Mouse (Mus musculus) embryonic facial prominence, embryonic 14.5 days (tissue): ENCODE measurements at regions not wholly inside any gene's neighbourhood (a gene's known extent, or its start where the extent isn't known, plus 50 kb on each side); places are given as distances from the start of the nearest gene placed in this dataset.

Experiments used
- ATAC-seq: fragments of 200-750 bp; cut with Nextera tagmentation; 2 replicates; pipeline ENCODE4 v1.8.0; 2017; ENCODE audit warnings: low read depth, moderate number of reproducible peaks, moderate TSS enrichment
- DNase-seq: peaks from one replicate; pipeline ENCODE4 v3.0.0-alpha.2; 2015; ENCODE audit warnings: low spot score
- H3K27ac ChIP-seq: fragments of 300-500 bp; sonication (generic); replicated peaks from 2 replicates; pipeline ENCODE4 v1.5.1; 2014; ENCODE audit warnings: low read depth, mild to moderate bottlenecking, low read length, moderate library complexity
- H3K27me3 ChIP-seq: fragments of 300-500 bp; sonication (generic); replicated peaks from 2 replicates; pipeline ENCODE4 v1.6.1; 2014; ENCODE audit warnings: low read length; ENCODE audit not compliant: control insufficient read depth, insufficient read depth
- H3K36me3 ChIP-seq: fragments of 300-500 bp; sonication (generic); 2 replicates; pipeline ENCODE4 v1.6.1; 2014; ENCODE audit warnings: low read length, mixed read lengths; ENCODE audit not compliant: control insufficient read depth, insufficient read depth
- H3K4me1 ChIP-seq: fragments of 300-500 bp; sonication (generic); 2 replicates; pipeline ENCODE4 v1.6.1; 2014; ENCODE audit warnings: antibody characterized with exemption, low read length; ENCODE audit not compliant: control insufficient read depth, insufficient read depth
- H3K4me2 ChIP-seq: fragments of 300-500 bp; sonication (generic); 2 replicates; pipeline ENCODE4 v1.6.1; 2014; ENCODE audit warnings: low read depth, mild to moderate bottlenecking, low read length, moderate library complexity, mixed read lengths
- H3K4me3 ChIP-seq: fragments of 300-500 bp; sonication (generic); 2 replicates; pipeline ENCODE4 v1.5.1; 2014; ENCODE audit warnings: low read depth, mild to moderate bottlenecking, low read length
- H3K9ac ChIP-seq: fragments of 300-500 bp; sonication (generic); 2 replicates; pipeline ENCODE4 v1.6.1; 2014; ENCODE audit warnings: low read depth, mild to moderate bottlenecking, low read length, moderate library complexity, mixed read lengths
- H3K9me3 ChIP-seq: fragments of 300-500 bp; sonication (generic); 2 replicates; pipeline ENCODE4 v1.6.1; 2016; ENCODE audit warnings: low read length; ENCODE audit not compliant: control insufficient read depth
- WGBS: fragments of 180-500 bp; shearing (Covaris S2); extraction: QIAGEN DNeasy Blood & Tissue Kit; methylation state at CpG from one replicate; pipeline ENCODE4 v1.1.7; 2014; 5-methylcytosine and 5-hydroxymethylcytosine counted together

DNA sequence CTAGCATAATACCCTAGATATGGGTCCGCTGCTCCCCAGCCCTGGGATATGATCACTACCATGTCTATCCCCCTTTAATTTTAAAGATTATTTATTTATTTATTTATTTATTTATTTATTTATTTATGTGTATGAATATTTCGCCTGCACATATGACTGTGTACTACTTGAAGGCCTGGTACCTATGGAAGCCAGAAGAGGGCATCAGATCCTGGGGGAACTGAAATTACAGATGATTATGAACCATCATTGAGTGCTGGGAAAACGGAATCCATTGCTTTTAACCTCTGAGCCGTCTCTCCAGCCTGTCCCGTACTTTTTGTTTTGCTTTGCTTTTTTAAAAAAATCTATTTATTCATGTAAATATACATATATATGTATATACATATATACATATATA is 70.0 kb upstream of the Dlx2 start:
- DNase-seq (no peak), ATAC-seq (no peak)
- Histone ChIP-seq H3K9ac (no peak overlapping the region), H3K9me3 (no peaks in the 10 kb centered on the region), H3K4me3 (no peak overlapping the region), H3K4me2 (no peak overlapping the region), H3K4me1 (no peaks in the 10 kb centered on the region), H3K36me3 (no peaks in the 10 kb centered on the region), H3K27me3 (no peaks in the 10 kb centered on the region), H3K27ac (no peak overlapping the region)
- 83% methylated on average over 5 of the region's 5 CpGs for WGBS

GRCm38 (mm10) chr2:71621458-71621857 is 74.9 kb upstream of the Dlx2 start:
- H3K27ac ChIP-seq = no peak overlapping the region
- H3K4me1 ChIP-seq = no peaks in the 10 kb centered on the region
- ATAC-seq (no peak), DNase-seq (no peak)
- H3K9ac ChIP-seq = no peak overlapping the region
- no peaks in the 10 kb centered on the region for H3K27me3 ChIP-seq
- no peak overlapping the region for H3K4me2 ChIP-seq
- no peak overlapping the region for H3K4me3 ChIP-seq
- H3K36me3 ChIP-seq = no peaks in the 10 kb centered on the region
- 0 out of 2 replicates have a peak, but pooled peaks cover 3% of the 10 kb centered on the region for H3K9me3 ChIP-seq
- 93% methylated on average over 2 of the region's 2 CpGs for WGBS

DNA sequence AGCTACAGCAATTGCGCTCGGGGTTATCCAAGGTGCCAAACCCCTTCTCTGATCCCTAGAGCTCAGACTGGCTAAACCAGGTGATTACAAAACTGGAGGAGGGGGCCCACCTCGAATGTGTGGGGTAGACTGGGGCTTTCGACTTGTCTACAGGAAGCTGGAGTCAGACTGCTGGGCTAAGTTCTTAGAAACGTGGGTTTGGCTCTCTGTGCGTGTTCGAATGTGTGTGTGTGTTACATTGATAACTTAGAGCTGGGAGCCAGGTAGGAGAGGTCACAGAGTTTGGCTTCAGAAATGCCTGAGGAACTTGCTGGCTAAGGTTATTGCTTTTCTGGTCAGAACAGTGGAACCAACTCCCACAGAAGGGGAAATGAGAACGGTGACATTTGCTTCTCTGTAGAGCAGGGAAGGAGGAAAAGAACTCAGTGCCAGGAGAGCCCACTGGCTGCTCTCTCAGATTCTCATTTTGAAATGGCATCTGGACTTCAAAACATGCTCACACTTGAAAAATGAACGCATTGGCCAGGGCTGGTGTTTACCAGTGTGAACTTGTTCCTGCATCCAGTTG is 76.1 kb upstream of the Dlx2 start:
- Histone ChIP-seq H3K9ac (no peak overlapping the region), H3K27me3 (no peaks in the 10 kb centered on the region), H3K9me3 (0 out of 2 replicates have a peak, but pooled peaks cover 3% of the 10 kb centered on the region), H3K4me2 (no peak overlapping the region), H3K4me3 (no peak overlapping the region), H3K4me1 (0 out of 2 replicates have a peak, but pooled peaks cover 5% of the 10 kb centered on the region), H3K27ac (0 out of 2 replicates have a peak overlapping the region, but pooled peaks have one; percentile 40), H3K36me3 (no peaks in the 10 kb centered on the region)
- 0 out of 2 replicates have a peak, but pooled peaks have one; percentile 41 for ATAC-seq
- DNase-seq = no peak
- WGBS = 56% methylated on average over 9 of the region's 9 CpGs

GRCm38 (mm10) chr2:71623134-71623533 is 76.6 kb upstream of the Dlx2 start:
- H3K9ac ChIP-seq = no peak overlapping the region
- H3K4me1 ChIP-seq = 0 out of 2 replicates have a peak, but pooled peaks cover 5% of the 10 kb centered on the region
- no peak overlapping the region for H3K4me2 ChIP-seq
- WGBS = 35% methylated on average over 2 of the region's 2 CpGs
- H3K27me3 ChIP-seq = no peaks in the 10 kb centered on the region
- no peak for ATAC-seq
- no peak overlapping the region for H3K27ac ChIP-seq
- no peaks in the 10 kb centered on the region for H3K36me3 ChIP-seq
- H3K9me3 ChIP-seq = 0 out of 2 replicates have a peak, but pooled peaks cover 3% of the 10 kb centered on the region
- H3K4me3 ChIP-seq = no peak overlapping the region
- DNase-seq = no peak

- no peak overlapping the region for H3K27ac ChIP-seq
- 78% methylated on average over 7 of the region's 7 CpGs for WGBS
- no peak overlapping the region for H3K4me3 ChIP-seq
- 0 out of 2 replicates have a peak, but pooled peaks cover 3% of the 10 kb centered on the region for H3K9me3 ChIP-seq
- H3K36me3 ChIP-seq = no peaks in the 10 kb centered on the region
- no peak for ATAC-seq
- no peak overlapping the region for H3K9ac ChIP-seq
- peaks cover 18% of the 10 kb centered on the region for H3K4me1 ChIP-seq
- no peak overlapping the region for H3K4me2 ChIP-seq
- 0 out of 2 replicates have a peak, but pooled peaks cover 9% of the 10 kb centered on the region for H3K27me3 ChIP-seq
- no peak for DNase-seq
Observed at GRCm38 (mm10) chr2:71625298-71625902, 78.8 kb upstream of the Dlx2 start.

DNA sequence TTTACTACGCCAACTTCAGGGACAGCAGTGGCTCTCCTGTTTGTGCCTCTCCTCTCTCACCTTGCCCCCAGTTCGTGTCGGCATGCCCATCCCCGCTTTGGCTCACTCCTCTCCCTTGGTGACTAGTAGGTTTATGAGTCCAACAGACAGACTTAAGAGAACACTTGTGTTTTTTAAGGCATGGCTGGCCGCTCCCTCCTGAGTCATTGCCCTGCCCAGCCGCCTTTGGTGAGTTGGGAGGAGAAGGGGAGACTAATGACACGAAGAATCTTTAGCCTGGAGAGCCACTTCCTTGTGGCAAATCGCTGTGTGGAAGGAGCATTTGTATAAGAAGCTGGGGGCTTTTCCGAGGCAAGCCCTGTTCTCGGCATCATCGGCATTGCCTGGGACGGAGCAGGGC is 79.8 kb upstream of the Dlx2 start:
- 0 out of 2 replicates have a peak, but pooled peaks cover 10% of the 10 kb centered on the region for H3K27me3 ChIP-seq
- H3K9me3 ChIP-seq = 0 out of 2 replicates have a peak, but pooled peaks cover 3% of the 10 kb centered on the region

GRCm38 (mm10) chr2:71627097-71627755 is 80.7 kb upstream of the Dlx2 start:
- no peaks in the 10 kb centered on the region for H3K36me3 ChIP-seq
- no peak overlapping the region for H3K4me2 ChIP-seq
- peaks cover 18% of the 10 kb centered on the region for H3K4me1 ChIP-seq
- 41% methylated on average over 14 of the region's 14 CpGs for WGBS
- H3K4me3 ChIP-seq = no peak overlapping the region
- H3K9me3 ChIP-seq = 0 out of 2 replicates have a peak, but pooled peaks cover 3% of the 10 kb centered on the region
- H3K9ac ChIP-seq = no peak overlapping the region
- DNase-seq (no peak), ATAC-seq (no peak)
- H3K27me3 ChIP-seq = 0 out of 2 replicates have a peak, but pooled peaks cover 10% of the 10 kb centered on the region
- H3K27ac ChIP-seq = no peak overlapping the region

More for the DNA sequence above, 79.8 kb upstream of the Dlx2 start:
- DNase-seq (no peak), ATAC-seq (no peak)
- no peak overlapping the region for H3K9ac ChIP-seq
- peaks cover 18% of the 10 kb centered on the region for H3K4me1 ChIP-seq
- no peak overlapping the region for H3K27ac ChIP-seq
- no peak overlapping the region for H3K4me2 ChIP-seq
- 74% methylated on average over 12 of the region's 12 CpGs for WGBS
- H3K4me3 ChIP-seq = no peak overlapping the region
- H3K36me3 ChIP-seq = no peaks in the 10 kb centered on the region

GRCm38 (mm10) chr2:71628821-71629220 is 82.3 kb upstream of the Dlx2 start:
- no peak for DNase-seq
- WGBS = 17% methylated on average over 7 of the region's 7 CpGs

More at GRCm38 (mm10) chr2:71628821-71629220, 82.3 kb upstream of the Dlx2 start:
- peak; percentile 13; the same call in 1 of the 2 replicates for ATAC-seq
- 0 out of 2 replicates have a peak, but pooled peaks cover 2% of the 10 kb centered on the region for H3K9me3 ChIP-seq
- peaks cover 18% of the 10 kb centered on the region for H3K4me1 ChIP-seq
- H3K4me3 ChIP-seq = 0 out of 2 replicates have a peak overlapping the region, but pooled peaks have one; percentile 42
- 0 out of 2 replicates have a peak, but pooled peaks cover 10% of the 10 kb centered on the region for H3K27me3 ChIP-seq
- H3K36me3 ChIP-seq = no peaks in the 10 kb centered on the region
- peak overlapping the region; percentile 81 for H3K4me2 ChIP-seq
- H3K9ac ChIP-seq = no peak overlapping the region
- H3K27ac ChIP-seq = no peak overlapping the region
